Mouse (Mus musculus): ENCODE measurements around the gene Fam83f.
A peak's percentile ranks its signal among the peaks of the same experiment; 100 is the strongest.

GRCm38 (mm10) chr15:80688536-80688935, 16.9 kb downstream of the Fam83f start:
- TF ChIP-seq CTCF (IDR thresholded peaks at IDR 0.05; ENCODE audit: low read depth) (no peak), EP300 (IDR thresholded peaks at IDR 0.05; ENCODE audit: low read depth) (peak; percentile 44)
